Comparison of ENCODE assay signal across 9 mouse cellular contexts in the genomic region with DNA sequence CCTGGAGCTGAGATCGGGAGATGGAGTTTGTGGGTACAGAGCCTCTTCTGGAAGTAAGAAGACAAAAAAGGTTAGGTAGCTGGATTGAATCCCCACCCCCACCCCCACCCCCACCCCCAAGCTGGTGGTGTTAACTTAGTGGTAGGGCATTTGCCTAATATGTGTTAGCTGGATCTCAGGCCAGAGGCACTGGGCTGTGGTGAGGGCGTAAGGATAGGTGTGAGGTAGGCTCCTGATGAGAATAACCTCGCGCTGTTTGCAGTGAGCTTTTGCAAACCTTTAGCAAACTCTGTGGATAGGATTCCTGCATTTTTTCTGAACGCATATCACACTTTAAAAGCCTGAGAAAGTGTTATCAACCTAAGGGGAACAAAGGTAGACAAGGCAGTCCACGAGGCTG.
A peak's percentile ranks its signal among the peaks of the same experiment; 100 is the strongest.
DNase-seq lines count a peak whose midpoint lies in the region; ATAC-seq and TF ChIP-seq lines count a peak whose summit lies in the region.
"Had no signal": no experiment of that assay in that cellular context is flagged by ENCODE, and none has a peak within 500 bp of the region (broad histone marks: within the 10 kb centered on the region; RNA-seq: fewer than 3 reads in every experiment).

No protein-coding gene starts in this region.

- H3K36me3 ChIP-seq in lung, embryonic 14.5 days (ENCODE audit: insufficient read depth), result no peaks in the 10 kb centered on the region
- H3K36me3 ChIP-seq in forebrain, embryonic 15.5 days, result no peaks in the 10 kb centered on the region
- H3K36me3 ChIP-seq in limb, embryonic 14.5 days (ENCODE audit: control insufficient read depth, insufficient read depth, low read length), result no peaks in the 10 kb centered on the region
- no peaks in the 10 kb centered on the region for H3K36me3 ChIP-seq in small intestine, adult 2 months (ENCODE audit: control insufficient read depth, insufficient read depth, low read length)

- peak overlapping the region; percentile 89 for H3K27ac ChIP-seq in lung, embryonic 14.5 days (ENCODE audit: low read depth)
- no peak overlapping the region for H3K27ac ChIP-seq in forebrain, embryonic 15.5 days (replicated peaks)
- H3K27ac ChIP-seq in limb, embryonic 14.5 days (replicated peaks; ENCODE audit: low read depth, low read length), result 0 out of 2 replicates have a peak overlapping the region, but pooled peaks have one; percentile 30
- peak overlapping the region; percentile 89 for H3K27ac ChIP-seq in small intestine, adult 2 months (ENCODE audit: insufficient read depth, low read depth, low read length)

- TF ChIP-seq POLR2A in limb, embryonic 14.5 days (IDR thresholded peaks at IDR 0.05; ENCODE audit: borderline replicate concordance, extremely low read depth, insufficient read depth, insufficient read length), result no peak
- TF ChIP-seq POLR2A in small intestine, adult 2 months (IDR thresholded peaks at IDR 0.05; ENCODE audit: low read depth, low read length), result no peak

- peak overlapping the region; percentile 58 for H3K4me2 ChIP-seq in lung, embryonic 14.5 days
- H3K4me2 ChIP-seq in forebrain, embryonic 15.5 days (replicated peaks), result peak overlapping the region; percentile 52
- peak overlapping the region; percentile 52 for H3K4me2 ChIP-seq in limb, embryonic 14.5 days (replicated peaks; ENCODE audit: low read depth, low read length, severe bottlenecking)

- no peaks in the 10 kb centered on the region for H3K9me3 ChIP-seq in lung, embryonic 14.5 days (ENCODE audit: low read depth, low read length)
- no peaks in the 10 kb centered on the region for H3K9me3 ChIP-seq in forebrain, embryonic 15.5 days
- H3K9me3 ChIP-seq in limb, embryonic 14.5 days (ENCODE audit: control insufficient read depth, low read length), result no peaks in the 10 kb centered on the region

- peak overlapping the region; percentile 26; the same call in 1 of the 2 replicates for H3K9ac ChIP-seq in lung, embryonic 14.5 days
- H3K9ac ChIP-seq in forebrain, embryonic 15.5 days (replicated peaks), result no peak overlapping the region
- H3K9ac ChIP-seq in limb, embryonic 14.5 days (ENCODE audit: low read depth, low read length, severe bottlenecking), result peak overlapping the region; percentile 31; the same call in 1 of the 2 replicates

- no peak for TF ChIP-seq CTCF in lung, embryonic 14.5 days (IDR thresholded peaks at IDR 0.05; ENCODE audit: low read depth)
- no peak for TF ChIP-seq CTCF in small intestine, adult 2 months (IDR thresholded peaks at IDR 0.05; ENCODE audit: extremely low read depth, insufficient read length, insufficient replicate concordance, low read depth, low read length)

- H3K27me3 ChIP-seq in lung, embryonic 14.5 days (ENCODE audit: insufficient read depth, low read length), result no peaks in the 10 kb centered on the region
- H3K27me3 ChIP-seq in forebrain, embryonic 15.5 days, result 0 out of 2 replicates have a peak, but pooled peaks cover 2% of the 10 kb centered on the region
- H3K27me3 ChIP-seq in limb, embryonic 14.5 days (ENCODE audit: control insufficient read depth, insufficient read depth, low read length), result no peaks in the 10 kb centered on the region
- no peaks in the 10 kb centered on the region for H3K27me3 ChIP-seq in small intestine, adult 2 months (ENCODE audit: control insufficient read depth, insufficient read depth, low read length)

- DNase-seq in lung, embryonic 14.5 days, result no peak
- no peak for DNase-seq in lung, adult 18-20 months
- DNase-seq in limb, embryonic 14.5 days (ENCODE audit: low spot score), result no peak
- DNase-seq in layer of hippocampus, adult 18-20 months (ENCODE audit: low spot score in 2 of 2), result no peak
- DNase-seq in layer of hippocampus, postnatal 14 days (ENCODE audit: low spot score in 2 of 2), result no peak
- DNase-seq: layer of hippocampus, postnatal 36 days had no signal

- H3K4me1 ChIP-seq in lung, embryonic 14.5 days (ENCODE audit: insufficient read depth), result peaks cover 32% of the 10 kb centered on the region
- peaks cover 17% of the 10 kb centered on the region for H3K4me1 ChIP-seq in forebrain, embryonic 15.5 days
- H3K4me1 ChIP-seq in limb, embryonic 14.5 days (ENCODE audit: control insufficient read depth, insufficient read depth, low read length), result peaks cover 18% of the 10 kb centered on the region
- H3K4me1 ChIP-seq in small intestine, adult 2 months (ENCODE audit: control insufficient read depth, insufficient read depth, insufficient read length, low read length), result peaks cover 28% of the 10 kb centered on the region

- peak; percentile 25; the same call in 1 of the 2 replicates for ATAC-seq in lung, embryonic 14.5 days (ENCODE audit: insufficient read depth)
- ATAC-seq in forebrain, embryonic 15.5 days (replicated peaks), result peak; percentile 24
- no peak for ATAC-seq in limb, embryonic 14.5 days (ENCODE audit: low FRiP score, low read depth)
- no peak for ATAC-seq in granulocyte monocyte progenitor cell, adult 5-6 weeks (replicated peaks; ENCODE audit: poor library complexity, severe bottlenecking)

- 0 out of 2 replicates have a peak overlapping the region, but pooled peaks have one; percentile 12 for H3K4me3 ChIP-seq in lung, embryonic 14.5 days (ENCODE audit: low read depth, low read length)
- H3K4me3 ChIP-seq in forebrain, embryonic 15.5 days, result peak overlapping the region; percentile 34
- peak overlapping the region; percentile 20; the same call in 1 of the 2 replicates for H3K4me3 ChIP-seq in limb, embryonic 14.5 days (replicated peaks; ENCODE audit: low read length)
- no peak overlapping the region for H3K4me3 ChIP-seq in small intestine, adult 2 months (ENCODE audit: low read depth, low read length)

- WGBS in lung, embryonic 14.5 days, result 21% methylated on average over 6 of the region's 6 CpGs
- 23% methylated on average over 6 of the region's 6 CpGs for WGBS in forebrain, embryonic 15.5 days
- 22% methylated on average over 6 of the region's 6 CpGs for WGBS in limb, embryonic 14.5 days
- 18% methylated on average over 6 of the region's 6 CpGs for WGBS in small intestine, adult 2 months

Comparison
In these comparisons a context has a peak if more than half of its experiments do, and no peak if none do; other contexts are left out.
1. ATAC-seq: peak in lung, embryonic 14.5 days (single experiment) and forebrain, embryonic 15.5 days (single experiment); none in limb, embryonic 14.5 days (single experiment) and granulocyte monocyte progenitor cell, adult 5-6 weeks (single experiment).
2. Peak in every context shown above with its lines, with median percentiles within 50 percentile points of each other: H3K4me2 ChIP-seq.